Mouse (Mus musculus): ENCODE measurements at regions not wholly inside any gene's neighbourhood (a gene's known extent, or its start where the extent isn't known, plus 50 kb on each side); places are given as distances from the start of the nearest gene placed in this dataset.
A peak's percentile ranks its signal among the peaks of the same experiment; 100 is the strongest.

DNA sequence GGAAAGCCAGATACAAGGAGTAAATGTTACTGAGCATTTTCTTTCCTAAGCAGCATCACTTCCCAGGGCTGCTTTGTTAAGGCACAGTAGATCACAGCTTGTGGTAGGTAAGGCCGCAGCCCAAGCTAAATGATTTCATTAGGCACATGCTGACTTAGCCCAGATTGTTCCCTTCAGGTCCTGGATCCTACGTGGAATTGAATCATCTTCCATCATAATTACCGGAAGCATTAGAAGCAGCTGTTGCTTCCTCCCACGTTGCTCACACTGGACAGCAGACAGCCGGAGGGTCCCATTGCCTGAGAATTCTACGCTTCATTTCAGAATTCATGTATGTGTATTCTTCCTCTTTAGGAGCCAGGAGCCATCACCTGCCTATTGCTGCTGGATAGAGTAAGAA lies 458.6 kb upstream of the Rag2 start:
- no peak for DNase-seq (ENCODE audit: low spot score in 2 of 2)
- intact Hi-C loops (cut with DNase I), result no loop called here

DNA sequence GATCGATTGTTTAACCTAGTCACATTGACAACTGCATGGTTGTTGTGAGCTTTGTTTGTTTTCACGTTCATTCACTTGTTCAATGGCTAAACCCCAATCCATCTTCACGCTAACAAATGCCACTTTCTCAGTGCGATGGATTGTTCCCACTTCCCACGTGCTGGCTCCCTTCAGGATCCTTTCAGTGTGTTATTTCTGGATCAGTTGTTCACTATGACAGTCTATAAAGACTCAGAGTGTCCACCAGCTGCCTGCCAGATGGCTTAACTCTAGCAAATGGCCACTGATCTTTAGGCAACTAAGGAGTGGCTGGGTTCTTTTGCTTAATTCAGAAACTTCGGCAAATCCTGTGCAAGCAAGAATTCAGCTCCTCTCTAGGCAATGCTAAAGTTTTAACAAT lies 451.7 kb upstream of the Rag2 start:
- intact Hi-C loops (cut with DNase I), result no loop called here
- peak; percentile 34 to 53 for DNase-seq (ENCODE audit: low spot score in 2 of 2)

DNA sequence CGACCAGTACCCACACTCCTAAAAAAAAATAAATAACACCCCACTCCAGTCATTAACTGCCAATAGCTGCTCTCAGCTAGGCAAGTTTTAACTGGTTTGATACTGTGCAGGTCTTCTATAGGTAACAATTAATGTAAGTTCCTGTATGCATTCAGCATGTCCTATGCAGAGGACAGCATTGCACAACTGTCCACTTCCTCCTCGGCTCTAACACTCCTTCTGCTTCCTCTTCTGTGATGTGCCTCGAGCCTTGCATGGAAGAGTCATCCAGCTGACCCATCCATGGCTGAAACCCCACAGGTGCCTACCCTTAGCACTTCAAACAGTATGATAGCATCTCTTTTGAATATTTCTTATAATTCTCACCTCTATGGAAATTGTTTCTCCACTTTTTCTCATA lies 449.4 kb upstream of the Rag2 start:
- intact Hi-C loops (cut with DNase I), result no loop called here
- no peak for DNase-seq (ENCODE audit: low spot score in 2 of 2)

DNA sequence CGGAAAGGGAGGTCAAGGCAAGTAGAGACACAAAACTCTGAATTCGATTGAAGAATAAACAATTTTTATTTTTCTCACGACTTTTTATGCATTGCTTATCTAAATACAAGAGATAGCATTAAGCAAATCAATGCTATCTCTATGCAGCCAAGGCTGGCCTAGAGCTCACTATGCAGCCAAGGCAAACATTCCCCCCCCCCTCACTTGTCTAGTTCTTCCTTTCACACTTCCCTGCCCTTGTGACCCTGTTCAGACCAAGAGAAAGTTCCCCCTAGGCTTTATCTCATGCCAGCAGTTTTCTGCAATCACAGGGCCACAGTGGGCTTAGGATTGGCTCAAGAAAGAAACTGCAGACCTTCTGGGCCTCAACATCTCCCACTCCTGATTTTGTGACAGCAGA lies 417.9 kb upstream of the Rag2 start:
- intact Hi-C loops (cut with DNase I), result no loop called here
- no peak for DNase-seq (ENCODE audit: low spot score in 2 of 2)

DNA sequence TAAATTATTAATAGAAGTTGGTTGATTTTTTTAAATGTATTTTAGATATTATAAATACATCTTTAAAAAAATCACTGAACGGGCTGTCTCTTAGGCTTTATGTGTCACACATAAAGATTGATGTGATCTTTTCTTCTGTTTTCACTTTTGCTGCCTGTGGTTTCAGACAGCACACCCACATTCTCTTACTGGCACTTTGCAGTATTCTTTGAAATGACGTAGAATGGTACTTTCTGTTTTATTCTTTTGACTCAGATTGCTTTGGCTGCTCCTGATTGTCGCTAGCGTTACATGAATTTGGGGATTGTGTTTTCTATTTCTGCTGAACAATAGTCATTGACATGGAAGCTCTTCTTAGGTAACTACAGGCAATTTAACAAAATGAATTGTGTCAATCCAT lies 415.4 kb upstream of the Rag2 start:
- intact Hi-C loops (cut with DNase I), result no loop called here
- no peak for DNase-seq (ENCODE audit: low spot score in 2 of 2)

DNA sequence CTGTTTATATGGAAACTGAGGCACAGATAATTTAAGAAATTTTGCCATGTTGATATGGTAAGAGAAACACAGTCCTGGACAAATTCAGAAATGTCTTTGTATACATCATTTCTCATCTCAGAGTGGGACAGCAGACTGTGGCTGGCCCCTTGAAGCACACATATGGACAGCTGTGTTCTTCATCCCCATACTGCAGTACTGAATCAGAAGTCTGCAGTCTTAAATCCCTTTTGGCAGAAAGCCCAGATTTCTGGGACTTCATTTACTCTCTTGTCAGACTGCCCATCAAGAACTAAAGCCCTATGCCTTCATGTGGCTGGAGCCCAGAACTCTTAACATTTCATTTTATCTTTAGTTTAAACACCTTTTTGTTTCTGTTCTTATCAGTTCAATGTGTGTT lies 403.8 kb upstream of the Rag2 start:
- intact Hi-C loops (cut with DNase I), result no loop called here
- no peak for DNase-seq (ENCODE audit: low spot score in 2 of 2)

DNA sequence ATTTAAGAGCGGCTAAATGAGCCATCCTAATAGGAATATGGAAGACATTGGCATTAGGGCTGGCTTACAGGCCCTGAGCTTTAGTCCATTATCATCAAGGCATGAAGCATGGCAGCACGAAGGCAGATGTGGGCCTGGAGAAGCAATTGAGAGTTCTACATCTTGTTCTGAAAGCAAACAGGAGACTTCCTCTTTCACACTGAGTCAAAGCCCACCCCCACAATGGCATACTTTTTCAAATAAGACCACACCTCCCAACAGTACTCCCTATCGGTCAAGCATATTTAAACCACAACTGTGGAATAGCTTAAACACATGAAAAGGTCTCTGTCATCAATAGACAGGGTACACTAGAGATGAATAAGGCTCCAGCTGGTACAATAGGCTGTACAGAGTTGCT lies 381.5 kb upstream of the Rag2 start:
- intact Hi-C loops (cut with DNase I), result no loop called here
- DNase-seq (ENCODE audit: low spot score in 2 of 2), result no peak

DNA sequence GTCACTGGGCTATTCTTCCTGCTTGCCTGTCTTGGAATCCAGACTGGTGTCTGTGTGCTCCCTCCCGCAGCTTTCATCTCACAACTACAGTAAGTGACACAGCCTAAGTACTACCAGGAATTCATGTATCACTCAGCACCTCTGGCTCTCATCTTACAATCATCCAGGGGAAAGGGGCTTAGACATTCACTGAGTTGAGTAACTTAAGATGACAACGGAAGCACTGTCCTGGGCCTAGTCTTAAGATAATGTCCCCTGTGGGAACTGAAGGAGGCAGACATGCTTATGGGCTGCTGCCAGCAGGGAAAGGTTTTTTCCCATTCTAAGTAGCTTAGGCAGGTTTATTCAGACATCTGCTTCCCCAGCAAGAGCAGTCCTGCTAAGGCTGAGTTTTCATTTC lies 377.4 kb upstream of the Rag2 start:
- intact Hi-C loops (cut with DNase I), result no loop called here
- no peak for DNase-seq (ENCODE audit: low spot score in 2 of 2)

DNA sequence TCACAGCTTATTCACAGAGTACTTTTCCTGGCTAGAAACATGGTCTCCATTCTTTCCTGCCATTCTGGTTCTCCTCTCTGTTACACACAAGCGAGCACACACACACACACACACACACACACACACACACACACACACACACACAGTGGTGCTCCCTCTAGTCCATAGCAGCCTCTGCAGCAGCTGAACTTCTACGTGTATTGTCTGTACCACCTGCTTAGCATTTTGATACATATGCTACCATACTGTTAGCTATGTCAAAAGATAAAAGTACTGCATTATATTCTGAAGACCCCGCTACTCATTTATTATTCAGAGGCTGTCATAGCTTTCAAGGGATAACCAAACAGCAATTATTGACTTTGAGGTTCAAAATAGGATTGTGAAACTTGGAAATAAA lies 372.3 kb upstream of the Rag2 start:
- DNase-seq (ENCODE audit: low spot score in 2 of 2), result no peak
- intact Hi-C loops (cut with DNase I), result no loop called here

DNA sequence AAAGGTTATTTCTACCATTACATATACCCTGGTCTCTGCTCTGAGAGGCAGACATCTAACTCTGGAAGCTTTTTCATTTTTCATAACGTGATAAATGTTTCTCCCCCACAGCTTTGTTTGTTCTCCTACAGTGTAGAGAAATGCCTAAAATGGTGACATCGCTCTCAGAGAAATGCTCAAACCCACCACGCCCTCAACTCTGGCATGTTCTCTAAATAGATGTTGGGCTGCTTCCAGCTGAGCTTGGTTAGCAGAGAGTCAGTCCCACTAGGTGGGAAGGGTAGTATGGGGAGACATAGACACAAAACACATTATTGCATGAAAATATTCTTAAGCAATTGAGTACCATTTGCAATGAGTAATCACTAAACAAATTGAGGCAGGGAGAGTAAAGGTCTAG lies 368.1 kb upstream of the Rag2 start:
- intact Hi-C loops (cut with DNase I), result no loop called here
- DNase-seq (ENCODE audit: low spot score in 2 of 2), result no peak

DNA sequence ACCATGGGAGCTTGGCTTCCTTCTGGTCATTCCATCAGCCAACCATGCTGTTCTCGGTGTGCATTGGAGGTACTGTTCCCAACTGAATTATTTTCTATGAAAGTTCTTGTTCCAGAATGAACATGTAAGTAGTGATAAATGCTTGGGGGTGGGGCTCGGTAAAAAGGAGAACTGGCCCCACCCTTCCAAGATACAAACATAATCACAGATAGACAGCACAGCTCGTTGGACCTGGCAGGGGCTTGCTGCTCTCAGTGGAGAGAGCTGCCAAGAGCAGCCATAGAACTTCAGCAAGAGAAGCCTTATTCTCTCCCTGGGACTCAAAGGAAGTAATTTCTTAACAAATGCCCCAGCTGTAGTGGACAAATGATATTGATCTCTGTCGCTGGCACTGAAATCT lies 360.6 kb upstream of the Rag2 start:
- intact Hi-C loops (cut with DNase I), result no loop called here

DNA sequence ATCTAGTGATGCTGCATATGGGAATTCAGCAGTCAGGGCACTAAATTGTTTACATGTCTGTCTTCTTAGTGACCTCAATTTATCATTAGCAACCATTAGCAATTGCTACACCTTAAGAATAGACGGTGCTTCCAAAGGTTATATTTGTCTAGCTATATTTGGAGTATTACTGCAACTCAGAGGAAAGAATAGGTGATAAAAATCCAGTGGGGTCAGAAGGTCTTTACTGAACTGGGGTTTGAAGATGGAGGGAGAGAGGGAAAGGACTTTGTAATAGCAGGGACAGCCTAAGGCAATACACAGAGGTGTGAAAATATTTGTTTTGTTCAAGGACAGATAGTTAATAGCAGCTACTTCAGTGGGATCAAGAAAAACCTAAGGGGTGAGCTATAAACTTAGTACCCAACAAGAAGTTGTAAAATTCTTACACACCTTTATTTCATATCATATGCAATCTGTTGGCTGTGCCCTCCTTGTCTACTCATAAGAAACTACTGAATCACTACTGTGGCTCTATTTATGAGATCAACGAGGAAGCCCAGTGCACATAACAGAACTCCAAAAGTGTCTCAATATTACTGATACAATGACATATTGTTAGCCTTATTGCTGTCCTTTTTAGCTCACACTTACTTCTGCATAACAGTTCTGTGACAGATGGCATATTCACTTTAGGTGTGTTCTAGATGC lies 357.7 kb upstream of the Rag2 start:
- intact Hi-C loops (cut with DNase I), result no loop called here

More for the DNA sequence above, 360.6 kb upstream of the Rag2 start:
- no peak for DNase-seq (ENCODE audit: low spot score in 2 of 2)

DNA sequence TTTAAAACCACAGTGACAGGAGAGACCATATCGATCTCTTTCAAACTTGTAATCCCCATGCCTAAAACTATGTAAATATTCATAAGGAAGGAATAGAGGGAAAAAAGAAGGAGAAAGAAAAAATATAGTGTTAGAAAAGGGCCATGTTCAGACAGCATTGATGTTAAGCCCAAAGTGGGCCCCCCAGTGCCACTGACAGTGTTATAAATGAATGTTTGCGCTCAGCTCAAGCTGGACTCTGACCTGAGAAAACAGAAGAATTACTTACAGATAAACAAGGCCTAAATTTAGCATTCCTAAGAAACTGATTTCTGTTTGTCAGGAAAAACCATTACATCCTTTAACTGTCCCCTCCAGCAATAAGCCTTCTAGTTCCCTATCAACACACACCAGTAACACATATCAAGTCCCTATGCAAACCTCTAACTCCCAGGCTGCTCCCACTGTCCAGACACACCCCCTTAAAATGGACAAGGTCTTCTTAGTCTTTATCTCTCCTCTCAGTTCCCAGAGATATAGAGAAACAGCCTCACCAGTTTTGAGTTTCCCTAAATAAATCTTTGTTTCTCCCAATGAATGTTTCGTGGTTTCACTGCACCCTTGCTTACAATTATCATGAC lies 350.4 kb upstream of the Rag2 start:
- no peak for DNase-seq (ENCODE audit: low spot score in 2 of 2)
- intact Hi-C loops (cut with DNase I), result no loop called here

More for the DNA sequence above, 357.7 kb upstream of the Rag2 start:
- no peak for DNase-seq (ENCODE audit: low spot score in 2 of 2)

DNA sequence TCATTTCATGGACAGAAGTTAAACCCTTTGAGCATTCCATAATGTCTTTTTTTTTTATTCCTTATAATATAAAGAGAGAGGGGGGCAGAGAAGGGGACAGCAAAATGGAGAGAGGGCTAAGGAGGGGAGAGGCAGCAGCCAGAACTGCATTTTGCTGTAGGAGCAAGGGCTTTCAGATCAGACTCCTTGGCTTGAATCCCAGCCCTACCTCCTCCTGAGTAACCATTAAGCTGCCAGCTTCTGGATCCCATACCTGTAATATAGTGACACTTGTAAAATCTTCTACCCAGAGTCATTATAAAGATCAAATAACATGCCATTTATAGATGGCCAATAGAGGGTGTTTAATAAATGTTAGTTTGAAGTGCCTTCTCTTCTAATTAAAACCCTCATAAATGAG lies 339.6 kb upstream of the Rag2 start:
- intact Hi-C loops (cut with DNase I), result no loop called here
- DNase-seq (ENCODE audit: low spot score in 2 of 2), result no peak

DNA sequence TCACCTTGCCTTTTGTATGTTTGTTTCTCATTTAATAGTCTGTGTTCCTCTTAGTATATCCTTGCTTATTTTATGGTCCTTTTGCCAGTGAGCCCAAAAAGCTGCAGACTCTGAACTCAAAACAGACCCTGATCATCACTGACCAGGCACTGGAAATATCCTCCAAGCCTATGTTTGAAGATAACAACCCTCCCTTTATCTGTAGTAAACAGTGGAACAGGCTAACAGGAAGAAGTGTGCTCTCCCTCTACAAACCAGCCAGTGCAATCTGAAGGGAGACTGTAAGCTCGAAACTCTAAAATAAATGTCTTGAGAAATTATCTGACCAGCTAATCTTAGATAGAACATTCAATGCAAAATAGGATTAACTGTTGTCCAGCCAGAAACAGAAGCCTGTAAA lies 336.4 kb upstream of the Rag2 start:
- intact Hi-C loops (cut with DNase I), result no loop called here
- no peak for DNase-seq (ENCODE audit: low spot score in 2 of 2)

DNA sequence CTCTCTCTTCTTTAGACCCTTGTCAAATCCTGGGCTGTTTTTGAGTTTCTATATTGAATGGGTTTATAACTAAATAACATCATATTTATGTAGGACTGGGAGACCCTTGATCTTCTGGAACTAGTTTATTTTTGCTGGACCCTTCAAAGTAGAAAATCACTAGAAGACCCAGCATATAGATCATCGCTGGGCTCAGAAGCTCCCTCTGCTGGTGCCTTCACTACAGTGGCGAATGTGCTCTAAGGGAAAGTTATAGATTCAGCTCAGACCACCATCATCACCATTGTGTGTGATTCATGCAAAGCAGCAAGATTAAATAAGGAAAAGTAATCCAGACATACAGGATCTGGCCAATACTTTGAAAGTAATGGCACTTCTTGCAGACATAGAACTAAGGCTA lies 335.4 kb upstream of the Rag2 start:
- intact Hi-C loops (cut with DNase I), result no loop called here
- DNase-seq (ENCODE audit: low spot score in 2 of 2), result no peak

DNA sequence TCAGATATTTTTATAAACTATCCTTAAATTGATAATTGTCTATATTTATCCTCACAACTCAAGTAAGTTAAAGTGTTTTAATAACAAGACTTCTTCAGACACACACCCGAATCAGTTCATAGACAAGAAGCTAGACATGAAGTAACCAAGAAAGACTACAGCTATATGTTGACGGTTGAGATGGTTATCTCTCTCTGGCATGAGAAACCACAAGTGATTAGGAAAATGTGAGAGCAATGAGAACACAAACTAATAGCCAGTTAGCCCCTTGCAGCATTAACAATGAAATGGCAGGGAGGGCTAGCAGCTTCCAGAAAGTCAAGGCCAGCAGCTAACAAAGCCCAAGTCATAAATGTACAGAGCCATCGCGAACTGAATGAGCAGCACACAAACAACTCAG lies 333.8 kb upstream of the Rag2 start:
- intact Hi-C loops (cut with DNase I), result no loop called here
- no peak for DNase-seq (ENCODE audit: low spot score in 2 of 2)

DNA sequence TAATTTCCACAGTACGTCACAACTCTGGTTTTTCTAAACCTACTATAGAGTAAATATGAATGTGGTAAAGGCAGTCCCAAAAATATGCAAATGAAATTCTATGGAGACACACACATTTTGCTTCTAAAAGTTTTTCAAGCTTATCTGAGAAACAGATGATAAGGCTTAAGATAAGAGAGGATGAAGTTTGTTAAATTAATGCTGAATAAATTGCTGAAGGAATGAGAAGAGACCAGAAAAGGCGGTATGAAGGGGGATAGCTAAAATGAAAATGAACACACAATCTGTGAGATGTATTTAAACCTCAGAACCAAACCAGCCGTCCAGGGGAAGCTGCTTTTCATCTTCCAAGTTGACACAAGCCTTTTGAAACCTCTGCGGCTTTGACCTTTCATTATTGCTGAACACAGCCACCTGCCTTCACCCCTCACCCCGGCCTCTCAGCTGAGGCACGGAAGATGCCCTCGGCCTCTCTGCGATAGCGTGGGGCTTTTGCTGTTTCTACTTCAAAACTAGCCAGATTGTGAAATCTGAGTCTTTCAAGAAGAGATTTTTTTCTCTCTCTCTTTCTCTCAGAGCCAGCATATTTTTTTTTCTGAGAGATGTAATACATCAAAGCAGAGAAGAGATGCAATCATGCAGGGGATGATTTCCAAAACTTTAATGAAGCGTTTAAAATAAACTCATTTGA lies 328.7 kb upstream of the Rag2 start:
- intact Hi-C loops (cut with DNase I), result no loop called here
- DNase-seq (ENCODE audit: low spot score in 2 of 2), result peak in 1 of 2 experiments; percentile 29

DNA sequence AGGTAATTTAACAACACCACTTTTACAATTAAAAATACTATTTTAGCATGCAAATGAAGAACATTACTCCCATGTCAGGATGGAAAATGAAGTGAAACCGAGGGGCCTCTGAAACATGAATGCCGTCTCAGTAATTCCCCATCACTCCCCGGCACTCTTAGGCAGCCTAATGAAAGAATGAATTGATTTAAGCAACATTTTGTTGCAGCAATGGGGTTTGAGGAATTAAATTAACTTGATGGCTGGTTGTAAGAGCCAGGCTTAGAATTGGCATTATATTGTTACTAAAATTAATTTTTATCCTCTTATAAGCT lies 328.2 kb upstream of the Rag2 start:
- intact Hi-C loops (cut with DNase I), result no loop called here

DNA sequence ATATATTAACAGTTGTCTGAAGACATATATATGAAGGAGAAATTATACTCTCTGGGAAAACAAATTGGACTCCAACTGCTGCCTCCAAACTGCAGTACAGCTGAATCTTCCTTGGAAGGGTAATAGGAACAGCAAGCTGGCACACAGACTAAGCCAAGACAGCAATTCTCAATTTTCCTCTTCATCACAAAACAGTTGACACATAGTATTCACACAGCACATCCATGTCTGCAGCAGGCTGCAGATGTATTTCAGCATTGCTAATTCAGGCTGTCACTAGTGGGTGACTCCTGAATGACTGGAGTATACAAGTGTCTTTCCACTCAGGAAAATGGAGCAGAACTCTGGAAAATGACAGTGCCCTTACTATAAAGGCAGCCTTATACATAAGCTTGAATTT lies 327.7 kb upstream of the Rag2 start:
- intact Hi-C loops (cut with DNase I), result no loop called here
- peak; percentile 9 for DNase-seq (ENCODE audit: low spot score in 2 of 2)

More for the DNA sequence above, 328.2 kb upstream of the Rag2 start:
- DNase-seq (ENCODE audit: low spot score in 2 of 2), result no peak

DNA sequence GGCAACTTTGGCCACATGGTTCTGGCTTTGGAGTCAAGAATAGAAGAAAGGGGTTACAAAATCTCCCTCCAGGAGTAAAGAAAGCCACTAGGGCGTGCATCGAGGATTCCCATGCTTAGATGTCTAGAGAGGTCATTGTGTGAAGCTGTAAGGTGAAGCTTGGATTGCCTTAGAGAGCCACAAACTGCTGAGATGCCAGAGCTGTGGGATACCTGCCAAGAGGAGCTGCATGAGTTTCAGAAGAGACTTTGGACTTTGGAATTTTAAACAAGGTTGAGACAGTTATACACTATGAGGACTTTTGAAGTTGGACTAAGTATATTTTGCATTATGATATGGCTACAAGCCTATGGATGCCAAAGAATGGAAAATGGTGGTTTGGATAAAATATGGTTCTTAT lies 325.4 kb upstream of the Rag2 start:
- intact Hi-C loops (cut with DNase I), result no loop called here
- DNase-seq (ENCODE audit: low spot score in 2 of 2), result no peak

DNA sequence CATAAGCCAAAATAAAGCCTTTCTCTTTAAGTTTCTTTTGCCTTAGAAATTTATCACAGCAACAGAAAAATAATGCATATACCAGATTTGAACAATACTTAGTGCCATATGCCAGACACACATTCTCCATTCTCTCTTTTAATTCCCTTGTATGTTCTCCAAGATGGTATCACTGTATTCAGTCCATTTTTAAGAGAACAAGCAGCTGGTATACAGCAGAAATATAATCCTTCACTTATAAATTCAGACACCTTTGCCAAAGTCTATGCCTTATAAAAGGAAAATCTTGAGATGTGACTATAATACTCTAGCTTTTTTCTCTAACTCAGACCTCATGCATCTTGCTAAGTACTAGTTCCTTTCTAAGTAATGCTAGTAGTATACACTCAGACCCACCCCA lies 324.4 kb upstream of the Rag2 start:
- intact Hi-C loops (cut with DNase I), result no loop called here
- DNase-seq (ENCODE audit: low spot score in 2 of 2), result no peak

Measured in left cerebral cortex, postnatal 36 days (tissue).